Mouse (Mus musculus): Measurements from ENCODE around the gene Gm5089.

DNA sequence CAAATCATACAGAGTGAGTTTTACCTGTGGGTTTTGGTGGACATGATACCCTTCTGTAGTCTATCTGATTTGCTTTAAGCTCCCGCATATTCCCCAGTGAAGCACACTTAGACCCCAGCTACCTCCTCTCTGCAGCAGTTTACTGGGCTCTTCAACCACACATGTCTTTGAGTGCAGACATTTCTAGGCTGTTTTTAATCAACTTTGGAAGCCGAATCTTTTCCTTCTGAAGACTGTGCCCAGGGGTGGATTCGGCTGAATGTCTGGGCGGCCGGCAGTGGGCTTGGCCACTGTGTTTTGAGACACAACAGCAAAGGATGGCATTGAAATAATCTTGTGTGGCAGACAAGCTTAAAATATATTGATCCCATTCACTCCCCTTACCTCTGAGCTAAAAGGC is 36.5 kb upstream of the Gm5089 start:
- TF ChIP-seq CTCF (IDR thresholded peaks at IDR 0.05; ENCODE audit: low read depth, low read length) (no peak), TAL1 (conservative IDR thresholded peaks at IDR 0.05; ENCODE audit: low read depth, low read length) (no peak)

All from G1E (cell line).